Mouse (Mus musculus) olfactory bulb, adult 2 months (tissue): ENCODE measurements around the gene Gm15085. TPM values are rescaled to one million over a fixed set of nuclear protein-coding genes. Genes with fewer than 3 reads are reported as not detected.
"Not testable (repeated sequence)": the region's sequence is repeated elsewhere in the genome, so short reads cannot be mapped to it uniquely, and the experiment has no call there.

ENCODE experiments used
- H3K27ac ChIP-seq: fragments of 200-500 bp; 2 replicates; pipeline ENCODE4 v1.5.1; 2012; ENCODE audit warnings: low read depth, low read length; ENCODE audit not compliant: insufficient read depth
- H3K4me1 ChIP-seq: fragments of 200-500 bp; 2 replicates; pipeline ENCODE4 v1.6.1; 2012; ENCODE audit warnings: low read length; ENCODE audit not compliant: control insufficient read depth, insufficient read depth
- H3K4me3 ChIP-seq: fragments of 200-500 bp; 2 replicates; pipeline ENCODE4 v1.5.1; 2012; ENCODE audit warnings: mild to moderate bottlenecking, low read depth, low read length, moderate library complexity; ENCODE audit not compliant: insufficient read depth
- WGBS: fragments of 180-500 bp; shearing (Covaris S2); methylation state at CpG from one replicate; pipeline ENCODE4 v1.1.7; 2018; 5-methylcytosine and 5-hydroxymethylcytosine counted together
- polyA plus RNA-seq: library from polyadenylated mRNA; stranded (reverse); fragments of >200 nt; gene quantifications from 2 replicates; pipeline ENCODE4 v1.2.4, GENCODE M21; 2012; ENCODE audit warnings: low replicate concordance; ENCODE audit not compliant: missing spikeins, insufficient read depth, insufficient read length

The Gm15085 gene
- polyA plus RNA-seq, result not detected in 2 replicates

- H3K27ac ChIP-seq, H3K4me1 ChIP-seq, H3K4me3 ChIP-seq: not testable (repeated sequence)
- WGBS, result no CpG with 5 or more reads among the region's 6 CpGs
Measured at GRCm38 (mm10) chrX:149447317-149447716, at the start of gene Gm15085. Gm15085 (plus strand) TSS chrX:149447617.

Other genes with a start within 250 kb of the Gm15085 start
- not detected in 2 replicates for gene Gm15093, start 175.2 kb upstream of the Gm15085 start, polyA plus RNA-seq
- gene Gm10439, start 147.0 kb downstream of the Gm15085 start, polyA plus RNA-seq, result not detected in 2 replicates